Mouse (Mus musculus) thymus, postnatal 10 days (tissue): ENCODE data around the gene Pnma1.

Experiments
- DNase-seq, 2 experiments: peaks; one replicate each; pipeline ENCODE4 v3.0.0; 2021; ENCODE audit warnings: low spot score in 2 of 2

Pnma1 gene

GRCm38 (mm10) chr12:84147954-84148621, at the start of gene Pnma1:
Pnma1 (minus strand) TSS chr12:84148489.
- DNase-seq, result peak; percentile 47 to 50

- DNase-seq, result no peak
Observed at GRCm38 (mm10) chr12:84195195-84195594, 46.9 kb upstream of the Pnma1 start.

- DNase-seq, result no peak
Observed at GRCm38 (mm10) chr12:84194400-84195109, 46.3 kb upstream of the Pnma1 start.

- DNase-seq, result peak; percentile 86 to 88
Observed at GRCm38 (mm10) chr12:84193642-84194399, 45.5 kb upstream of the Pnma1 start.

GRCm38 (mm10) chr12:84192741-84193641, 44.7 kb upstream of the Pnma1 start:
- peak; percentile 35 to 55 for DNase-seq

- no peak for DNase-seq
Observed at GRCm38 (mm10) chr12:84192280-84192679, 44.0 kb upstream of the Pnma1 start.

GRCm38 (mm10) chr12:84191770-84192169, 43.5 kb upstream of the Pnma1 start:
- no peak for DNase-seq

- DNase-seq, result no peak
Observed at GRCm38 (mm10) chr12:84191190-84191589, 42.9 kb upstream of the Pnma1 start.

GRCm38 (mm10) chr12:84190151-84190820, 42.0 kb upstream of the Pnma1 start:
- no peak for DNase-seq

GRCm38 (mm10) chr12:84188881-84189444, 40.7 kb upstream of the Pnma1 start:
- DNase-seq, result no peak

- DNase-seq, result no peak
Observed at GRCm38 (mm10) chr12:84187752-84188601, 39.7 kb upstream of the Pnma1 start.

GRCm38 (mm10) chr12:84186950-84187349, 38.7 kb upstream of the Pnma1 start:
- DNase-seq, result no peak

- DNase-seq, result no peak
Observed at GRCm38 (mm10) chr12:84186536-84186935, 38.2 kb upstream of the Pnma1 start.

GRCm38 (mm10) chr12:84185547-84185946, 37.3 kb upstream of the Pnma1 start:
- no peak for DNase-seq

GRCm38 (mm10) chr12:84184979-84185378, 36.7 kb upstream of the Pnma1 start:
- no peak for DNase-seq

GRCm38 (mm10) chr12:84181999-84182398, 33.7 kb upstream of the Pnma1 start:
- no peak for DNase-seq

GRCm38 (mm10) chr12:84180701-84181435, 32.6 kb upstream of the Pnma1 start:
- DNase-seq, result no peak

- DNase-seq, result no peak
Observed at GRCm38 (mm10) chr12:84180090-84180489, 31.8 kb upstream of the Pnma1 start.
